Mouse (Mus musculus) CD4-positive, CD25-positive, alpha-beta regulatory T cell, adult 4 months (primary cell): ENCODE data around the gene Slc44a1. TPM values are rescaled to one million over a fixed set of nuclear protein-coding genes. Genes with fewer than 3 reads are reported as not detected.

Source experiments
- ATAC-seq: one replicate; pipeline ENCODE4 v1.8.0; 2017
- polyA plus RNA-seq, 2 experiments: library from polyadenylated mRNA; unstranded; fragments of 100-300 nt; shearing (Covaris generic); gene quantifications; one replicate each; pipeline ENCODE4 v1.2.1; 2017

The Slc44a1 gene
- polyA plus RNA-seq, 2 experiments from 2014 or later: 1.7 to 4.1 TPM

- no peak for ATAC-seq
These were observed 99.7 kb downstream of the Slc44a1 start for GRCm38 (mm10) chr4:53539929-53540328.

GRCm38 (mm10) chr4:53543421-53543820 is 103.2 kb downstream of the Slc44a1 start:
- ATAC-seq: no peak

- no peak for ATAC-seq
These were observed 104.7 kb downstream of the Slc44a1 start for GRCm38 (mm10) chr4:53544889-53545288.

- no peak for ATAC-seq
These were observed 107.2 kb downstream of the Slc44a1 start for GRCm38 (mm10) chr4:53547381-53547780.

GRCm38 (mm10) chr4:53549375-53549774 is 109.2 kb downstream of the Slc44a1 start:
- no peak for ATAC-seq

GRCm38 (mm10) chr4:53564618-53565017 is 124.4 kb downstream of the Slc44a1 start:
- ATAC-seq: no peak

- no peak for ATAC-seq
These were observed 126.9 kb downstream of the Slc44a1 start for GRCm38 (mm10) chr4:53567065-53567464.

GRCm38 (mm10) chr4:53575558-53575957 is 135.3 kb downstream of the Slc44a1 start:
- no peak for ATAC-seq

- ATAC-seq: no peak
These were observed 147.5 kb downstream of the Slc44a1 start for GRCm38 (mm10) chr4:53587676-53588075.

GRCm38 (mm10) chr4:53588936-53589335 is 148.7 kb downstream of the Slc44a1 start:
- ATAC-seq: no peak

- ATAC-seq: no peak
These were observed 149.3 kb downstream of the Slc44a1 start for GRCm38 (mm10) chr4:53589466-53589865.

- no peak for ATAC-seq
These were observed 149.9 kb downstream of the Slc44a1 start for GRCm38 (mm10) chr4:53590163-53590562.

- ATAC-seq: no peak
These were observed 150.7 kb downstream of the Slc44a1 start for GRCm38 (mm10) chr4:53590691-53591447.

GRCm38 (mm10) chr4:53591536-53591935 is 151.3 kb downstream of the Slc44a1 start:
- no peak for ATAC-seq

GRCm38 (mm10) chr4:53591941-53592340 is 151.7 kb downstream of the Slc44a1 start:
- no peak for ATAC-seq

GRCm38 (mm10) chr4:53592386-53592785 is 152.2 kb downstream of the Slc44a1 start:
- ATAC-seq: no peak

GRCm38 (mm10) chr4:53594204-53594603 is 154.0 kb downstream of the Slc44a1 start:
- peak; percentile 63 for ATAC-seq

GRCm38 (mm10) chr4:53595246-53596062 is 155.2 kb downstream of the Slc44a1 start:
- no peak for ATAC-seq

GRCm38 (mm10) chr4:53596063-53596895 is 156.1 kb downstream of the Slc44a1 start:
- ATAC-seq: no peak

- no peak for ATAC-seq
These were observed 160.2 kb downstream of the Slc44a1 start for GRCm38 (mm10) chr4:53600462-53600861.

- ATAC-seq: no peak
These were observed 174.5 kb downstream of the Slc44a1 start for GRCm38 (mm10) chr4:53614576-53615225.

GRCm38 (mm10) chr4:53617968-53618367 is 177.8 kb downstream of the Slc44a1 start:
- no peak for ATAC-seq
